Mouse (Mus musculus) adrenal gland, adult 8-10 months (tissue): ENCODE measurements at regions not wholly inside any gene's neighbourhood (a gene's known extent, or its start where the extent isn't known, plus 50 kb on each side); places are given as distances from the start of the nearest gene placed in this dataset.

Source experiments
- DNase-seq: peaks from one replicate; pipeline ENCODE4 v3.0.0; 2022

DNA sequence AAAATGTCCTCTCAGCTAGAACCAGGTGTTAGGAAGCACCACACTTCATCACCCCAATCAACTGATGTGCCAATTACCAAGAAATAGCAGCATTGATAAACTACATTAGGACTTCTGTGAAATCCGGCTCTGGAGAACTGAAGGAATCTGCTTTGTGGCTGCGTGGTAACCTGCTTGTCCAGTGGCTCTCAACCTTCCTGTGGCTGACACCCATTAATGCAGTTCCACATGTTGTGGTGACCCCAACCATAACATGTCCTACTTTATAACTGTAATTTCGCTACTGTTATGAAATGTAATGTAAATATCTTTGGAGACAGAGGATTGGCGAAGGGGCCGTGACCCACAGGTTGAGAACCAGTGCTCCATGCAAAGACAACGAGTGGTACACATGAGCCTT is 136.7 kb downstream of the Gm11011 start:
- no peak for DNase-seq

- DNase-seq, result no peak
Observed at GRCm38 (mm10) chr2:169447495-169448280, 139.9 kb downstream of the Gm11011 start.

- no peak for DNase-seq
Observed at GRCm38 (mm10) chr2:169445877-169446276, 141.7 kb downstream of the Gm11011 start.

DNA sequence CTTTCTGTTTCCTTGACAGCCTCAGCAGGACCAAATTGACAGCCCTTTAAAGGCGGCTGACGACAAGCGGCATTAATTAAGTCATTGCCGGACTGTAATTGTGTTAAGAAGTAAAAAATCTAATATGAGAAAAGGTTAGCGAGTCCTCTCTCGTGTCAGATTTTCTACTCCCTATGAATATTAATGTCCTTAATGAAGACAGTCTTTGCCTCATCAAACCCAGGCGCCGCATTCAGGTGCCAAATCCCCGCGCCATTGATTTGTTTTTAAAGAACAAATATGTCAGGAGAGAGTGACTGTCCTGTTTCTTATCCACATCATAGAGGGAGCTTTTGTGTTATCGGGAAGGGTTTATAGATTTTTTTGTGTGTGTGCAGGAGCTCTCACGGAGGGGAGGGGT is 142.2 kb downstream of the Gm11011 start:
- no peak for DNase-seq

DNA sequence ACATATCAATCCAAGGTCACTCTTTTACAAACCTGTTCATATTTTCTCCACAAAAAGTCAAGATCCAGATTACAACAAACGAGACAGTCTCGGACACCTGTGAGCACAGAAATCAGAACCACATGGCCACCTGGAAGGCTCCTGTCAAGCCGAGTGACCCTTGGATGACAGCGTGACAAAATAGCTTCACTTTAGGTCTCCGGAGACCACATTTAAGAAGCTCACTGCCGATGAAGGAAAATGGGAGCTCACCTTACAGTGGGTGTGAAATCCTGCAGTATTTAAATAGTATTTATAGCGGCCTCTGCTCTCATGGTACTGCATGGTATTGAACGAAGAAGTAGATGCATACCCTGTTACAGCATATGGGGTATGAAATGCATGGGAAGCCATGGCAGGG is 144.3 kb downstream of the Gm11011 start:
- DNase-seq, result no peak

- DNase-seq, result no peak
Observed at GRCm38 (mm10) chr2:169431516-169431915, 156.0 kb downstream of the Gm11011 start.

GRCm38 (mm10) chr2:169429411-169429810 is 158.1 kb downstream of the Gm11011 start:
- DNase-seq, result no peak

- DNase-seq, result no peak
Observed at GRCm38 (mm10) chr2:169424166-169424920, 163.2 kb downstream of the Gm11011 start.

DNA sequence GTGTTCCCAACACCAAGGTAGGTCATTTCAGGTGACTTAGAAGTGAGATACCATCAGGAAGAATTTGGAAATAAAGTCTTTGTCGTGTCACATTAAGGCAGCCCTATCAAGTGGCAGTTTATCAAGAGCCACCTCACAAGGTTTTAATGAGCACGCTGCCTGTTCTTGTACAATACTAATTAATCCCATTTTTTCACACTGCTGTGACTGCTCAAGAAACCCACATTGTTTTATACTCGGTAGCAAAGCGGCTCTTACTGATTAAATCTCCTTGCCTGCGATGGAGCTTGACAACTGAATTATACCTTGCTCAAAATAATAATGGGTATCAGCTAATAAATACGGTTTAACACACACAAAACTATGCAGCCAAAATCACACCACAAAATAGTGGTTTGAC is 175.2 kb downstream of the Gm11011 start:
- no peak for DNase-seq

DNA sequence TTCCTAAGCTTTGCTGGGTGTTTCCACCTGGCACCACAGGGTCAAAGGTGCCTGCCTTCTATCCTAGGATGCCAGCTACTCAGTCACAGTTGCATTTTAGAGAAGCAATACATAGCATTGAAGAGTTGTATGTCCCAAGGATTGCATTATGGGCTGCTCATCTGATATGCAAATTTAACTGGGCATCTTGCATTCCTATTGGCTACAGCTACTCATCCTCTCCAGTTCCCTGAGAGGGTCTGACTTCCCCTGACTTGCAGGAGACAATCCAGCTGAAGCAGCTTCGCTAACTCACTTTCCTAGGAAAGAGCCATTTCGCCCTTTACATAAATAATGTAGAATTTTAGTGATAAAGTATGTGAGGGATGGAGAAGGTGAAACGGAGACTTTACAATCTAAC is 177.5 kb downstream of the Gm11011 start:
- DNase-seq, result no peak

- no peak for DNase-seq
Observed at GRCm38 (mm10) chr2:169404908-169405690, 182.4 kb downstream of the Gm11011 start.

DNA sequence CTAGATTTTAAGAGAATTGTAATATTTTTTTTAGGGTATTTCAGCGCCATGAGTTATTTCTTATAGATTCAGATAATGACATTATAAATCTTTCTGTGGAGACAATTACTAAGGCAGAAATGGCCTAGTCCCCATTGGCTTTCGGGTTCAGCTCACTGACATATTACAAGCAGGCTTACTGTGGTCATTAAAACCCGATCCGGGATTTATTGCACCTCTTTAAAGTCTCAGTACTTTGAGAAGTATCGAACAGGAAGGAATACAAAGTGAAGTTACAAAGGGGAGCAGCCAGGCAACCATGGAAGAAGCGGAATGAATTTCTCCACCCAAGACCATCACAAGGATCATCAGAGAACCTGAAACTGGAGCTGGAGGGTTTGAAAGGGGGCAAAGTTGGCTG is 189.8 kb downstream of the Gm11011 start:
- no peak for DNase-seq

GRCm38 (mm10) chr2:169397013-169397412 is 190.5 kb downstream of the Gm11011 start:
- DNase-seq, result peak; percentile 30

DNA sequence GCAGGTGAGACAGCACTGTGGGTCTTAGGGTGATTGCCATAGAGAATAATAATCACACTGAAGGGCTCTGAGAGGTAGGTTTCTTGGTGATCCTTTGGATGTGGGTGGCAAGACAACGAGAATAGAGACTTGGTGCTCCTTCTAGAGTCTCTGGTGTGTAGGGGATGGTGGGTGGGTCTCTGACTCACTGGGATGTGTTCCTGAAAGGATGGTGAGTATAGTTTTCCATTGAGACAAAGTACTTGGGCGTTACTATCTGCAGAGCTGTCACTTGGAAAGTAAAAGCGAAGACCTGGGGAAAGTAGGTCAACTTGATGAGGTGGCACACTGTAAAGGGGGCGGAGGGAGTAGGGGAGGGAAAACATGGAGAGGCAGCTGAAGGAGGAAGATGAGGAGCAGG is 191.3 kb downstream of the Gm11011 start:
- DNase-seq, result no peak

GRCm38 (mm10) chr2:169389611-169390010 is 197.9 kb downstream of the Gm11011 start:
- DNase-seq, result no peak

- no peak for DNase-seq
Observed at GRCm38 (mm10) chr2:169388569-169388968, 199.0 kb downstream of the Gm11011 start.

DNA sequence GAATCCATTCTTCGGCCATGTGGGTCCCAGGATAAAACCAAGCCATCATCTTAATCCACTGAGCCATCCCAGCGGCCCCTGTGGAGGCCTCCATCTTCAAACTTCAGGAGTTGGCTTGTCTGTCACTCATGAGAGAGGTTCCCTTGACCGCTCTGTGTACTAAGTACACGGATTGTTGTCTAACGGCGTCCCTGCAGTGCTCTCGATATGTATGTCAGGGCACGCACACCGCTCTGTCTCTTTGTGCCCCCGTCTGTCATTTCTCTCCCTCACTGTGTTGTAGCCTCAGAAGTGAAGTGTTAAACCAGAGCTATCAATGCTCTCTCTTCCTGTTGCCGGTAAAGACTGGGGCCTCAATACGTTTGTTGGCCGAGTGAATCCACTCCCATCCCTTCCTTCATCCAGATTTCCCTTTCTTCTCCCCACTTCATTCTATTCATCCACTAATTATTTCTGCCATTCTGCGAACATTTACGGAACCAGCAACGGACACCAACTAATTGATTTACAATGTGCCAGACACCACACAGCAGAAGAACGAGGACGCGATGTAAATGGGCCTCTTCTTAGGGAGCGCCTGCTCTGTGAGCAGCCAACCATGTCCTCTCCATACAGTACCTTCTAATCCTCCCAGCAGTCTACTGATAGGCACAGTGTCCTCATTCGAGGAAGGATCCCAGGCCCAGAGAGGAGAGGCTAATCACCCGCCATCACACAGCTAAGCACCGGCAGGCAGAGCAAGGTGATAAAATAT is 199.6 kb downstream of the Gm11011 start:
- no peak for DNase-seq

DNA sequence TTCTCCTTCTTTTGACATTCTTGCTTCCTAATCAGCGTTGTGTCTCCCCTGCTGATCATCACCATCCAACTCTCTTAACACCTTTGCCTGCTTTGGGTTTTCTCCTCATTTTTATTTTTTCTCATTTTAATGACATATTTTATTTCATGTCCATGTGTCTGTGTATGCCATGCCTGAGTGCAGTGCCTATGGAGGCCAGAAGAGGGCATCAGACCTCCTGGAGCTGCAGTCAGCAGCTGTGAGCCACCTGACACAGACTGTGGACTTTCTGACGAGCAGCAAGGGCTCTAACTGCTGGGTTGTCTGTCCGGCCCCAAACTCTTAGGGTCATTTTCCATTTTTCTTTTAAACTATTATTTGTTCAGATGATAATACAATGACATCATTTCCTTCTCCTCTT is 203.8 kb downstream of the Gm11011 start:
- no peak for DNase-seq

GRCm38 (mm10) chr2:169373069-169373468 is 214.5 kb downstream of the Gm11011 start:
- no peak for DNase-seq

GRCm38 (mm10) chr2:169365046-169365445 is 222.5 kb downstream of the Gm11011 start:
- DNase-seq, result no peak

DNA sequence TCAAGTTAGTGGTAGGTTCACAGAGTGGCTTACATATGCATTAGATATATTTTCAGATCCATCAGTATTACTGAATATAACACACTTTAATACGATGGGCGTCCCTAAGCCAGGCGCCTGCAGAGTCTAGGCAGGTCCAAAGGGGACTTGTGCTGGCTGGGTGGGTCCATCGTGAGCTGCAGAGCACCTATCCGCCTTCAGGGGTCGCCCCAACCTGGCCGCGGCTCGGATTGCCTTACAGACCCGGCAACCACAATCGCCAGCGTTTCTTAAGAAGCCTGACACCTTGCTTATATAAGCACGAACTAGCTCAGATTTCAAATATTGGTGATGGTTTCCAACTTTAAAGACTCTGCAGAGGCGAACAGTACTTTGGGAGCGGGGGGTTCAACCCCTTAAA is 227.3 kb downstream of the Gm11011 start:
- no peak for DNase-seq

GRCm38 (mm10) chr2:169357400-169357799 is 230.1 kb downstream of the Gm11011 start:
- DNase-seq, result no peak
